Mouse (Mus musculus): ENCODE results near the gene Rasl11a.
"Not testable (repeated sequence)": the region's sequence is repeated elsewhere in the genome, so short reads cannot be mapped to it uniquely, and the experiment has no call there.

Rasl11a gene

DNA sequence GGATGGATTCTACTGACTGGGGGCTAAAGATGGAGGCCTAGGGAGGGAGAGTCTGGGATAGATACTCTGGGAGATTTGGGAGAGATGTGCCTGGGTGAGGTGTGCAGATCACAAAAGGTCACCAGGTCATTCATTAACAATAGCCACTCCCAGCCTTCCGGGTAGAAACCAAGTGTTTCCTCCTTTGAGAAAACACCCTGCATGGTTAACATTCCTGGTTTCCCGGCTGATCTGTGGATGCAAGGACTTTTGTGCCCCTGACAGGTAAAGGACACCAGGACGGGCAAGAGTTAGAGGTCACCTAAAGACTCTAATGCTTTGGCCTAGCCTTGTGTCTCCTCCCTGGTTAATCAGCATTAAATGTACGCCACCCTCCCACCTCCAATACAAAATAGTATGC is 48.0 kb downstream of the Rasl11a start:
- no peak for DNase-seq (ENCODE audit: low read depth, low spot score)

- no peak for DNase-seq (ENCODE audit: low read depth, low spot score)
These were observed 48.8 kb downstream of the Rasl11a start for GRCm38 (mm10) chr5:146893478-146894182.

GRCm38 (mm10) chr5:146895667-146896066 is 50.8 kb downstream of the Rasl11a start:
- DNase-seq (ENCODE audit: low read depth, low spot score) = not testable (repeated sequence)

- DNase-seq (ENCODE audit: low read depth, low spot score) = no peak
These were observed 52.1 kb downstream of the Rasl11a start for GRCm38 (mm10) chr5:146896973-146897372.
